ENCODE assay signal across 19 mouse cellular contexts in the genomic region with DNA sequence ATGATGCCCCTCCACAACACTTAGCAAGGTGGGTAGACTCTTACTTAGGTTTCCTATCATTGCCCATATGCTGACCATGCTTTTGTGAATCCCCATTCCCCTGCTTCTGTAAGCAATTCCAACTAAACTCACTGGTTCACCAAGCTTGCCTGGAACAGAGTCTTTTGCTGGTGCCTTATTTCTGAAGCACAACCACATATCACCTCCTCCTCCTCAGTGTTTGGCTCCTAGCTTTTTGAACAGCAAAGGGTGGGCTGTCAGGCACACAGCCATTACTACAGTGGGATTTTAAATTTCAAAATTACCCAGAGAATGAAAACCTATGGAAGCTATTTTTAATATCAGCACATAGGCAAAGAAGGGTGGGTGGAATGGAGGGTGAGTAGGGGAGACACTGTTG.
"Had no signal": no experiment of that assay in that cellular context is flagged by ENCODE, and none has a peak within 500 bp of the region (broad histone marks: within the 10 kb centered on the region; RNA-seq: fewer than 3 reads in every experiment).

No protein-coding gene starts in this region.

- DNase-seq: cerebellum, adult 9-10 months; cerebellum, adult 9-11 months; cerebellum, postnatal 10 days; cerebellum, postnatal 14 days; cerebellum, postnatal 25 days; cerebellum, postnatal 36 days; embryo, embryonic 11 days; forebrain, postnatal 0 days; gastrocnemius, adult 2 months; gastrocnemius, postnatal 10 days; gastrocnemius, postnatal 14 days; gastrocnemius, postnatal 25 days; gastrocnemius, postnatal 36 days; heart, adult 18-20 months; heart, adult 2 months had no signal

- ATAC-seq: forebrain, embryonic 13.5 days; forebrain, embryonic 14.5 days; forebrain, embryonic 15.5 days; forebrain, embryonic 16.5 days; forebrain, postnatal 0 days had no signal
